Mouse (Mus musculus) heart, postnatal 14 days (tissue): ENCODE measurements around the gene Lrrc26. TPM values are rescaled to one million over a fixed set of nuclear protein-coding genes. Genes with fewer than 3 reads are reported as not detected.
"Not testable (repeated sequence)": the region's sequence is repeated elsewhere in the genome, so short reads cannot be mapped to it uniquely, and the experiment has no call there.

ENCODE experiments used
- DNase-seq, 2 experiments: peaks; one replicate each; pipeline ENCODE4 v3.0.0; 2021 to 2022
- intact Hi-C: fragments of 180-260 bp; cut with DNase I; formaldehyde crosslinking; loops from one replicate; pipeline ENCODE4 v1.15.1; 2025
- long read RNA-seq, 2 experiments: library from polyadenylated mRNA; stranded (forward); transcript quantifications; one replicate each; pipeline ENCODE4 v2.0.0; 2021
- total RNA-seq, 2 experiments: library from RNA; stranded (reverse); gene quantifications; 2 replicates each; pipeline ENCODE4 v1.2.3; 2021

Lrrc26 gene
- under 1 TPM in 1 of 2 experiments, not detected in 1; 0.55 TPM for total RNA-seq
- long read RNA-seq, experiment 1: 0 reads
- long read RNA-seq, experiment 2: 0 reads

DNA sequence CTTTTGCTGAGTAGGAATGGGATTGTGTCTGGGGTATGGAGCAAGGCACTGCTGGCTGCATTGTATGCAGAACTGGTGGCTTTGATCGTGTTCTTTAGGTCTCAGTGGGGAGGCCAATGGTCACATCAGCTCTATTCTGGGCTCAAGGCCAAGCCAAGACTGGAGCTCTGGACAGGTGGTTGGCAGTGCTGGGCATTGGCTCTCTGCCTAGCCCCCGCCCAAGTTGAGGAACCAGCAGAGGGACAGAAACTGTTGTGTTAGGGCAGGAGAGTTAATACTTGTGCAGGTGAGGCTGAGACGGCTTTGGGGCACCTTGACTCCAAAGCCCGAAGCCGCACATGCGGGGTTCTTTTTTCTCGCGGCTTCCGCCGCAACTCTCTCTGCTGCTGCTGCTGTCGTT lies at the start of gene Lrrc26:
Gene Lrrc26, plus strand, starts transcription at position 265 of the 400 bp plus-strand sequence.
- intact Hi-C loops: no loop called here
- DNase-seq: peak in 1 of 2 experiments; percentile 49

GRCm38 (mm10) chr2:25240310-25240709 lies 49.4 kb upstream of the Lrrc26 start:
- intact Hi-C loops: no loop called here
- DNase-seq: no peak

DNA sequence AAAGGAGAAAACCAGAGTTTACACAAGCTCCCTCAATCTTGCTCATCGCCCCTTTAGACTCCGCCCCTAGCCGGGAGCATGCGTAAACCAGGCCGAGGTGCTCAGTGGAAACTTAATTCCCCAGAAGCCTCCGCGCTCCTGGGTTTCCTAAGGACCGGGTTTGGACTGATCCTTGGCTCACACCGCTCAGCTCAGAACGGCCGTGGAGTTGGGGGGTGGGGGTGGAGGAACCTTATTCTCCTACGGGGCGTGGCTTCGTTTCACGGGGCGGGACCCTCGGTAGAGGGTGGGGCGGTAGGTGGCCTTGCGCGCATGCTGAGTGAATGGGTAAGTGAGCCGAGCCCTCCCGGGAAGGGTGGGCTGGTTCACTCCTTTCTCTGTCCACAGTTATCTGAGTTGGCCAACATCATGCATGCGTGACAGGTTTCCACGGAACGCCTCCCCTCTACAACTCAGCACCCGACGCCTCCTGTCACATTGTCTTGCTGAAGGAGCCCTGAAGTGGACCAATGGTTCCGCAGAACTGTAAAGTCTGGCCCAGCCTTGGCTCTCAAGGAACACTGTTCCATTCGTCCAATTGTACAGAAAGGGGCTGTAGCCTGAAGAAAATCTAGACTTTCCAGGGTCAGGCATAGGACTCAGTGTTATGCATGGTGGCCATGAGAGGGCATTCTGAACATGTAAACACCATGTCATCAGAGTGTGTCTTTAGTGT lies 48.8 kb upstream of the Lrrc26 start:
- DNase-seq: peak; percentile 43 to 66
- intact Hi-C loops: no loop called here

DNA sequence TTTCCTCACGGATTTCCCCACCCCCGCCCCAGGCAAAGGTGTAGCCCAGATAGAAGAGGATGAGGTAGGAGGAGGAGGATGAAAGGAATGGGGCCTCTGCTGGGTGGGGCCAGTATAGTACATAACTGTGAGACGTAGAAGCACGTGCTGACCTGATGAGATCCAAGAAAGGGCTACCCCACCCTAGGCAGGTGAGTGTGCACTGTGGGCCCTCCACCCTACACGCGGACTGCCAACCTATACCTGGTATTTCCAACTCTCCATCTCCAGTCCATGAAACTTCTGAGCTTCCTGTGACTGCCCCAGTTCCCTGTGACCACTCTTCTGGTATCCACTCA lies 48.3 kb upstream of the Lrrc26 start:
- intact Hi-C loops: no loop called here
- DNase-seq: no peak

- no peak for DNase-seq
- intact Hi-C loops: no loop called here
Measured at GRCm38 (mm10) chr2:25242101-25242506, 47.6 kb upstream of the Lrrc26 start, which contains the start of the genes Rnf208 and Cysrt1. Gene Rnf208, plus strand, starts transcription at chr2:25242255. Gene Cysrt1, minus strand, starts transcription at chr2:25242452.

DNA sequence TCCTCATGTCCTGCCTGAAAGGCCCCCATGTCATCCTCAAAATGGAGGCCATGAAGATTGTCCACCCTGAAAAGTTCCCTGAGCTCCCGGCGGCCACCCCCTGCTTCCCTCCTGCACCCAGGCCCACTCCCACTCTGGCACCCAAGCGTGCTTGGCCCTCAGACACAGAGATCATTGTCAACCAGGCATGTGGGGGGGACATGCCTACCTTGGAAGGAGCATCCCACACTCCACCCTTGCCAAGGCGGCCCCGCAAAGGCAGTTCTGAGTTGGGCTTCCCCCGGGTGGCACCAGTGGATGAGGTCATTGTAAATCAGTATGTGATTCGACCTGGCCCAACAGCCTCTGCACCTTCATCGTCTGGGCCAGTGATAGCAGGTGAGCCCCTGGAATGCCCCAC lies 46.4 kb upstream of the Lrrc26 start:
- intact Hi-C loops: no loop called here
- DNase-seq: no peak

GRCm38 (mm10) chr2:25244144-25244543 lies 45.6 kb upstream of the Lrrc26 start:
- no peak for DNase-seq
- intact Hi-C loops: no loop called here

DNA sequence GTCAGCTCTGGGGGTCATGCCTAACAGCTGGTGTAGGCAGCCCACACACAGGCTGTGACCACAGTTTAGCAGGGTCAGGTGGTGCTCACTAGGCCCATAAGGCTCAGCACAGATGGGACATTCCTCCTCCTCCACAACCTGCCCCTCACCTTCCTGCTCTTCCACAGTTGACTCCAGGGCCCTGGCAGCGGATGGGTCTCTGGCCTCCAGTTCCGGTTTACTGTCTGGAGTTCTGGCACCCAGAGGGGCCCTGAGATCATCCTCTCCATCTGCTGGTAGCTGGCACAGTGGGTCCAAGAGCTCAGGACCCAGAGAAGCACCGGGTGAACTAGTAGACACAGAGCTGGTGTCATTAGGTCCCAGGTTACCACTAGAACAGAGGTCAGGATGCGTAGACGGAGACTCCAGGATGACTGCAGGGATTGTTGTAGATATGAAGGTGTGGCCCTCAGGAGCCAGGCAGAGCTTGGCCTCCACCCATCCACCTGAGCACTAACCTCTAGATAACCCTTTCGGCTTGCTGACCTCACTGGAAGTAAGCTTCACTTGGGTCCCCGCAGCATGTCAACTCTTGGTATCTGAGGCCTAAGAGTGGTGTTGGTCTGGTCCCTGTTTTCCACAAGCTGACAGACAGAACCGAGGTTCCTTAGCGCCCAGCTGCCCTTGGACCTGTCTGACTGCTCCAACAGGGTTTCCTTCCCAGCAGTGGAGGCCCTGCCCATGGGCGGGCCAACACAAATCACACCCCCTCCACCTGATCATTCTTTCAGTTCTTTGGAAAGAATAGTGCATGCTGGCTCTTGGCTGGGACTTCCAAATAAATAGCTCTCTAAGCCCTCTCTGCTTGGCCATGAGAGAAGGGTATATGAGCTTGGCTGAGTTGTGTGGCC lies 43.3 kb upstream of the Lrrc26 start, which contains the start of gene AL732309.1:
Gene AL732309.1, minus strand, starts transcription at position 681 of the 890 bp plus-strand sequence.
- intact Hi-C loops: no loop called here
- no peak for DNase-seq

DNA sequence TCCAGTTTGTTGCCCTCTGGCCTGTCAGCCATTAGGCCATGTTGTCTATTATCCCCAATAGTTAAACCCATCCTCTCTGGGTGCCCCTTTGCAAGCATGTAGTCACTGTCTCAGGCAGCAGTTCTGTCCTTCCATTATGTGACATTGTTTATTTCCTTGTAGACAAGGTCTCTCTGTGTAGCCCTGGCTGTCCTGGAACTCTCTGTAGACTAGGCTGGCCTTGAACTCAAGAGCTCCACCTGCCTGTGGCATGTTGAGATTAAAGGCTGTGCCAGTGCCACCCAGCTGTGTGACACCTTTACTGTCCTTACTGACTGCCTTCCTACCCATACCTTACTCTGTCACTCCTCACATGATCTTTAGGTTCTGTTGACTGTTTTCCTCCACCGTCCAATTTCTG lies 37.4 kb upstream of the Lrrc26 start:
- no peak for DNase-seq
- intact Hi-C loops: loop anchor here (2.0 to 5.0 kb wide), 2 partner anchors 24 to 155 kb away; partner anchors contain the start of gene Noxa1

- intact Hi-C loops: loop anchor here (2.0 kb wide), 1 partner anchor 61 kb away; no protein-coding TSS in a partner anchor
- DNase-seq: peak; percentile 85 to 89
Measured at GRCm38 (mm10) chr2:25255284-25255779, 34.4 kb upstream of the Lrrc26 start, which contains the start of gene Tmem203. Gene Tmem203, plus strand, starts transcription at chr2:25255439.

DNA sequence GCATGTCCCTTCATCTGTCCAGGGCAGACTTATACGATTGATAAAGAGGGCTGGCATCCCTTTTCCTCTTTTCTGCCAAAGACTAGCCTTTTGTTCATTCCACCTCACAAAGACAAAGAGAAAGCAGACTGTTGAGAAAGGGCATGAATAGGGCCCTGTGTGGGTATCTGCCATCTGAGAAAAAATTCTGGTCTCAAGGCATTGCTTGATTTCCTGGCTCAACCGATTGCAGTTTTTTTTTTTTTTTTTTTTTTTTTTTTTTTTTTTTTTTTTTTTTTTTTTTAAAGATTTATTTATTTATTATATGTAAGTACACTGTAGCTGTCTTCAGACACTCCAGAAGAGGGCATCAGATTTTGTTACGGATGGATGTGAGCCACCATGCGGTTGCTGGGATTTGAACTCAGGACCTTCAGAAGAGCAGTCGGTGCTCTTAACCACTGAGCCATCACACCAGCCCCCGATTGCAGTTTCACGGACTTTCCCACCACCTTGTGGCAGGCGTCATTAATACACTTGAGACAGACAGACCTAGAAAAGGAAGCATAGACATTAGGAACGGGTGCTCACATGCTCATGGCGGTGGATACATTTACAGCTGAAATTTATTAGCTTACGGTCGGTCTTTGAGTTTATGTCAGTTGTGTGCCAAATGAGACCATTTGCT lies 33.1 kb upstream of the Lrrc26 start:
- peak; percentile 44 to 64 for DNase-seq
- intact Hi-C loops: not testable (repeated sequence)

DNA sequence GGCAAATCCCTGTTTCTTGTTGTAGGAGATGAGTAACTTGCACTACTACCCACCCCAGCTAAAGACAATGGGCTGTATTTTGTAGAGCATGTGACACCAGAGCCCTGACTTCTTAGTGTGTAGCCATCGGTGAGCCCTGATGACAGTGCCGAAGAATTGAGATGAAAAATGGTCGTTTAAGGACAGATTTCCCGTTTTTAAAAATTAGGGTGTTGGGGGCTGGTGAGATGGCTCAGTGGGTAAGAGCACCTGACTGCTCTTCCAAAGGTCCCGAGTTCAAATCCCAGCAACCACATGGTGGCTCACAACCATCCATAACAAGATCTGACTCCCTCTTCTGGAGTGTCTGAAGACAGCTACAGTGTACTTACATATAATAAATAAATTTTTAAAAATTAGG lies 32.5 kb upstream of the Lrrc26 start:
- DNase-seq, intact Hi-C loops: not testable (repeated sequence)

GRCm38 (mm10) chr2:25258887-25259286 lies 30.8 kb upstream of the Lrrc26 start:
- intact Hi-C loops: no loop called here
- DNase-seq: no peak

DNA sequence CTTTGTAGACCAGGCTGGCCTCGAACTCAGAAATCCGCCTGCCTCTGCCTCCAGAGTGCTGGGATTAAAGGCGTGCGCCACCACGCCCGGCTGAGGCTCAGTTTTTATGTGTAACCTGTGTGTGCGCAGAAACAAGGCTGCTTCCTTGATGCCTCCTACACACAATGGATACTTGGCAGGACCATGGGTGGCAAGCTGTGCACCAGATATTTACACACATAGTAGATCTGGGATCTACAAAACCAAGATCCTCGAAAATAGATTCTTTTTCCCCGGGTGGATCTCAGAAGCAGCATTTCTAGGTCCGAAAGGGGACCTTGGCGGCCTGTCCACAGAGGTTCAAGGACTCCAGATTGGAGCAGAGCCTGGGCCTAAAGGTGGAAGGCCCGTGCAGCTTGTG lies 27.8 kb upstream of the Lrrc26 start:
- intact Hi-C loops: no loop called here
- no peak for DNase-seq

- intact Hi-C loops: no loop called here
- peak; percentile 92 to 93 for DNase-seq
Measured at GRCm38 (mm10) chr2:25262291-25262767, 27.4 kb upstream of the Lrrc26 start, which contains the start of gene Tprn. Gene Tprn, plus strand, starts transcription at chr2:25262618.

DNA sequence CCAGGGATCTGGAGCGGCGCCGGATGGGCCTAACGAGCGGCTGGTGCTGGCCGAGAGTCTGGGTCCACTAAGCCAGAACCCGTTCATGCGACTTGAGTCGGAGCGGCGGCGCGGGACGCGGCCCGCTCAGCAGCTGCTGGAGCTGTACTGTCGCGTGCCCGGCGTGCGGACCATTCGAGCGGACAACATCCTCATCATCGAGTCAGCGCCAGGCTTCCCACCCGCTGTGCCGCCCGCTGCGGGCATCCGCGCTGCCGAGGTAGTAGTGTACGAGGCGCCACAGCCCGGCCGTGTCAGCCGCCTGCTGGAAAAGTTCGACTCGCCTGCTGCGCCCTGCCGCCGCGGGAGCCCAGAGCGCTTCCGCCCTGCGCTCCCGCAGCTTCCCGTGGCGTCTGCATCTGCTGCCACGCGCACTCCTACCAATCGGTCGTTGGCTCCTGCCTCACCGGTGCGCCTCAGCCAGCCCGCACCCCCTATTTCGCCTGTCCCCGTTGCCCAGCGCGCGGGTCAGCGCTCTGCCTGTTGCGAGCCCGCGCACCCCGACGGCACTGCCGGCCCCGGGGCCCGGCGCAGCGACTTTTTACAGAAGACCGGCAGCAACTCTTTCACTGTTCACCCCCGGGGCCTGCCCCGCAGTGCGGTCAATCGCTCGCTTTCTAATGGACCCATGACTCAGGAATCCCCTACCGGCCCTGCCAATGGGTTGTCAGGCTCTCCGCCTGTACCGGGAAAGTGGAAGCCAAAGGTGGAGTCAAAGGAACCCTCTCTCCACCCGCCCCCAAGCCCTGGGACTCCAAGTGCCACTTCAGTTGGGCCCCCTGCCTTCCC lies 26.7 kb upstream of the Lrrc26 start:
- intact Hi-C loops: no loop called here

DNA sequence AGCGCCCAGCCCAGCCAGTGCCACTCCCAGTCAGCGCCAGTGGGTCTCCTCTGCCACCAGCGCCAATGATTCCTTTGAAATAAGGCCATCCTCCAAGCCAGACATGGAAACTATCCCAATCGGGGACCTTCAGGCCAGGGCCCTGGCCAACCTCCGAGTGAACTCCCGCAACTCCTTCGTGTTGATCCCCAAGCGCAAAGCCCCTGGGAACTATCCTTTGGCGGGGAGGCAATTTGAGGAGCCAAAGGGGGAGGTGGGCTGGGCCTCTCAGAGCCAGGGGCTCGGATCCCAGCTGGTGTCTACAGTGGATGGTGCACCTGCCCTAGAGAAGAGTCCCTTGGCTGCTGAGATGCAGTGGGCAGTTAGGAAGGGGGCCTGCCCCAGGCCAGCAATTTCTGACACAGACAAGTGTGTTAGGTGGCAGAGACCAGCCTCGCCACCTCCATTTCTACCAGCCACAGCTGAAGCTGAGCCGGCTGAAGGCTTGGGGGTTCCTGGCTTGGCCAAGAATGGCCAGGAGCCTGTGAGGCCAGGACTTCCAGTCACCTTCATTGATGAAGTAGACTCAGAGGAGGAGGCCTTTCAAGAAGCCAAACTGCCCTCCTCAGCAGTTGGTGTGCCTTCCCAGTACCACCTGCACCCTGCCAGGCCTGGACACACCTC lies 26.0 kb upstream of the Lrrc26 start:
- intact Hi-C loops: no loop called here
- DNase-seq: no peak

More for the DNA sequence above, 26.7 kb upstream of the Lrrc26 start:
- peak; percentile 33 to 46 for DNase-seq

DNA sequence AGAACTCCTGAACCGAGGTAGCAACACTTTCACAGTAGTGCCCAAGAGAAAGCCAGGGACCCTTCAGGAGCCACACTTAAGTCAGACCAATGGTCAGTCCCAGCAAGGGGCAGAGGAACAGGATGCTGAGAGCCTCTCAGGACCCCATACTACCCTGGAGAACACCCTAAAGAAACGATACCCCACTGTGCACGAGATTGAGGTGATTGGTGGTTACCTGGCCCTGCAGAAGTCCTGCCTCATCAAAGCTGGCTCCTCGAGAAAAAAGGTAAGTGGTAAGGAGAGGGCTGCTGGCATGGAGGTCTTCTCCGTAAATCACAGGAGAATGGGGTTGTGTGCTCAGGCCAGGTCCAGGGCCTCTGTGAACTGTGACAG lies 25.4 kb upstream of the Lrrc26 start:
- no peak for DNase-seq
- intact Hi-C loops: no loop called here

DNA sequence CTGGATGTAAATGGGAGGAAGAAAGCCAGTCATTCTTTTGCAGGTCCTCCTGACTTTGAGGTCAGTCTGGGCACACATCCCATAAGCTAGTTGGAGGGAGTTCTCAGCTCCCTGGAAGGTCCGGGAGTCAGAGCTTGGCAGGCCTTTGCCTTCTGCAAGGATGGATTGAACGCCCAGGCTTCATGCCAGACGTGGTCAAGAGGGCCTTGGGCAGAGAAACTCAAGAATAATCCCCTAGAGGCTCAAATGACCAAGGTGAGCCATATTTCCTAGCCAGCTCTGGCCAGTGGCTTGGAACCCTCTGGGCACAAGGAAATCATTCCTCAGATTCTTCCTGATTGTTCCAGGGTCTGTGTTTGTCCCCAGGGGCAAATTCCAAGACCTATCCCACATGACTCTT lies 24.9 kb upstream of the Lrrc26 start:
- intact Hi-C loops: no loop called here
- no peak for DNase-seq
